Mouse (Mus musculus) hindbrain, embryonic 13.5 days (tissue): ENCODE measurements around the gene St3gal2. TPM values are rescaled to one million over a fixed set of nuclear protein-coding genes. Genes with fewer than 3 reads are reported as not detected.
A peak's percentile ranks its signal among the peaks of the same experiment; 100 is the strongest.
"Not testable (repeated sequence)": the region's sequence is repeated elsewhere in the genome, so short reads cannot be mapped to it uniquely, and the experiment has no call there.

Source experiments
- ATAC-seq: fragments of 200-750 bp; cut with Nextera tagmentation; 2 replicates; pipeline ENCODE4 v1.8.0; 2017; ENCODE audit warnings: moderate TSS enrichment; ENCODE audit not compliant: low FRiP score
- H3K27ac ChIP-seq: fragments of 300-500 bp; sonication (generic); 2 replicates; pipeline ENCODE4 v1.5.1; 2015; ENCODE audit warnings: inconsistent platforms, mild to moderate bottlenecking, moderate library complexity
- H3K27me3 ChIP-seq: fragments of 300-500 bp; sonication (generic); 2 replicates; pipeline ENCODE4 v1.6.1; 2015; ENCODE audit warnings: mild to moderate bottlenecking, inconsistent platforms
- H3K36me3 ChIP-seq: fragments of 300-500 bp; sonication (generic); 2 replicates; pipeline ENCODE4 v1.6.1; 2015; ENCODE audit warnings: mild to moderate bottlenecking, inconsistent platforms
- H3K4me1 ChIP-seq: fragments of 300-500 bp; sonication (generic); replicated peaks from 2 replicates; pipeline ENCODE4 v1.6.1; 2015; ENCODE audit warnings: inconsistent platforms
- H3K4me2 ChIP-seq: fragments of 300-500 bp; sonication (generic); 2 replicates; pipeline ENCODE4 v1.6.1; 2015; ENCODE audit warnings: inconsistent platforms, mild to moderate bottlenecking, moderate library complexity
- H3K4me3 ChIP-seq: fragments of 300-500 bp; sonication (generic); 2 replicates; pipeline ENCODE4 v1.5.1; 2015; ENCODE audit warnings: mild to moderate bottlenecking, inconsistent platforms
- H3K9ac ChIP-seq: fragments of 300-500 bp; sonication (generic); 2 replicates; pipeline ENCODE4 v1.6.1; 2015; ENCODE audit warnings: mild to moderate bottlenecking, inconsistent platforms
- H3K9me3 ChIP-seq: fragments of 300-500 bp; sonication (generic); 2 replicates; pipeline ENCODE4 v1.6.1; 2016; ENCODE audit warnings: inconsistent platforms
- WGBS: fragments of 180-500 bp; shearing (Covaris S2); methylation state at CpG from one replicate; pipeline ENCODE4 v1.1.7; 2015; 5-methylcytosine and 5-hydroxymethylcytosine counted together
- polyA plus RNA-seq: library from polyadenylated mRNA; unstranded; fragments of >200 nt; fragmentation: Nextera tagmentation; extraction: Ambion mirVana; gene quantifications from 2 replicates; pipeline ENCODE4 v1.2.1, GENCODE M21; 2015

The St3gal2 gene
- polyA plus RNA-seq, 1 experiment from 2014 or later = 21.0 TPM

GRCm38 (mm10) chr8:110918460-110918859 lies 1.3 kb upstream of the St3gal2 start:
- Histone ChIP-seq H3K9me3 (no peaks in the 10 kb centered on the region), H3K36me3 (no peaks in the 10 kb centered on the region), H3K4me2 (no peak overlapping the region), H3K9ac (no peak overlapping the region), H3K4me3 (no peak overlapping the region), H3K4me1 (peaks cover 31% of the 10 kb centered on the region), H3K27me3 (no peaks in the 10 kb centered on the region), H3K27ac (no peak overlapping the region)
- no peak for ATAC-seq
- 59% methylated on average over 8 of the region's 8 CpGs for WGBS

GRCm38 (mm10) chr8:110920032-110920772 lies 480 bp downstream of the St3gal2 start:
- peak; percentile 59 for ATAC-seq

GRCm38 (mm10) chr8:110920773-110921277 lies 1.1 kb downstream of the St3gal2 start:
- Histone ChIP-seq H3K4me2 (peak overlapping the region; percentile 95), H3K9me3 (no peaks in the 10 kb centered on the region), H3K4me1 (peaks cover 31% of the 10 kb centered on the region), H3K4me3 (peak overlapping the region; percentile 82), H3K9ac (peak overlapping the region; percentile 94), H3K27ac (0 out of 2 replicates have a peak overlapping the region, but pooled peaks have one; percentile 41), H3K27me3 (no peaks in the 10 kb centered on the region), H3K36me3 (no peaks in the 10 kb centered on the region)
- ATAC-seq = no peak
- WGBS = 37% methylated on average over 3 of the region's 3 CpGs

More at GRCm38 (mm10) chr8:110920032-110920772, 480 bp downstream of the St3gal2 start:
- Histone ChIP-seq H3K4me1 (peaks cover 31% of the 10 kb centered on the region), H3K9ac (peak overlapping the region; percentile 94), H3K9me3 (no peaks in the 10 kb centered on the region), H3K36me3 (no peaks in the 10 kb centered on the region), H3K4me3 (peak overlapping the region; percentile 82), H3K27me3 (no peaks in the 10 kb centered on the region), H3K27ac (peak overlapping the region; percentile 86), H3K4me2 (peak overlapping the region; percentile 95)
- WGBS = 2% methylated on average over 25 of the region's 37 CpGs

GRCm38 (mm10) chr8:110921492-110922230 lies 1.9 kb downstream of the St3gal2 start:
- no peaks in the 10 kb centered on the region for H3K9me3 ChIP-seq
- ATAC-seq = no peak
- H3K27me3 ChIP-seq = no peaks in the 10 kb centered on the region
- H3K4me2 ChIP-seq = peak overlapping the region; percentile 95
- H3K9ac ChIP-seq = peak overlapping the region; percentile 94
- H3K27ac ChIP-seq = no peak overlapping the region
- WGBS = 33% methylated on average over 7 of the region's 7 CpGs
- peaks cover 34% of the 10 kb centered on the region for H3K4me1 ChIP-seq
- no peaks in the 10 kb centered on the region for H3K36me3 ChIP-seq
- H3K4me3 ChIP-seq = peak overlapping the region; percentile 82

GRCm38 (mm10) chr8:110925691-110926140 lies 6.0 kb downstream of the St3gal2 start:
- ATAC-seq = no peak
- Histone ChIP-seq H3K9me3 (no peaks in the 10 kb centered on the region), H3K36me3 (0 out of 2 replicates have a peak, but pooled peaks cover 2% of the 10 kb centered on the region), H3K4me3 (no peak overlapping the region), H3K9ac (no peak overlapping the region), H3K27ac (no peak overlapping the region), H3K4me1 (peaks cover 39% of the 10 kb centered on the region), H3K4me2 (no peak overlapping the region), H3K27me3 (no peaks in the 10 kb centered on the region)
- WGBS = 85% methylated on average over 8 of the region's 8 CpGs

- no peak overlapping the region for H3K9ac ChIP-seq
- H3K9me3 ChIP-seq = no peaks in the 10 kb centered on the region
- no peak overlapping the region for H3K27ac ChIP-seq
- H3K4me3 ChIP-seq = no peak overlapping the region
- no peaks in the 10 kb centered on the region for H3K27me3 ChIP-seq
- no peak overlapping the region for H3K4me2 ChIP-seq
- peaks cover 36% of the 10 kb centered on the region for H3K4me1 ChIP-seq
- ATAC-seq = no peak
- 63% methylated on average over 5 of the region's 5 CpGs for WGBS
- H3K36me3 ChIP-seq = peaks cover 9% of the 10 kb centered on the region; the same call in 1 of the 2 replicates
These were observed 7.0 kb downstream of the St3gal2 start for GRCm38 (mm10) chr8:110926690-110927089.

GRCm38 (mm10) chr8:110928435-110928834 lies 8.7 kb downstream of the St3gal2 start:
- no peaks in the 10 kb centered on the region for H3K9me3 ChIP-seq
- no peak for ATAC-seq
- no peak overlapping the region for H3K9ac ChIP-seq
- H3K4me1 ChIP-seq = peaks cover 30% of the 10 kb centered on the region
- H3K27ac ChIP-seq = no peak overlapping the region
- peaks cover 9% of the 10 kb centered on the region; the same call in 1 of the 2 replicates for H3K36me3 ChIP-seq
- no peaks in the 10 kb centered on the region for H3K27me3 ChIP-seq
- WGBS = 84% methylated on average over 7 of the region's 7 CpGs
- H3K4me2 ChIP-seq = no peak overlapping the region
- H3K4me3 ChIP-seq = no peak overlapping the region

- H3K9me3 ChIP-seq = no peaks in the 10 kb centered on the region
- ATAC-seq = no peak
- peaks cover 30% of the 10 kb centered on the region for H3K4me1 ChIP-seq
- no peak overlapping the region for H3K4me3 ChIP-seq
- peaks cover 9% of the 10 kb centered on the region; the same call in 1 of the 2 replicates for H3K36me3 ChIP-seq
- H3K27ac ChIP-seq = no peak overlapping the region
- no peak overlapping the region for H3K4me2 ChIP-seq
- 50% methylated on average over 5 of the region's 5 CpGs for WGBS
- H3K9ac ChIP-seq = no peak overlapping the region
- no peaks in the 10 kb centered on the region for H3K27me3 ChIP-seq
These were observed 9.3 kb downstream of the St3gal2 start for GRCm38 (mm10) chr8:110929066-110929465.

- not testable (repeated sequence) for H3K4me2 ChIP-seq, H3K36me3 ChIP-seq, H3K4me3 ChIP-seq, H3K9ac ChIP-seq, H3K9me3 ChIP-seq, H3K27ac ChIP-seq, ATAC-seq, H3K27me3 ChIP-seq
- peaks cover 30% of the 10 kb centered on the region for H3K4me1 ChIP-seq
- WGBS = over 99% methylated on average over 8 of the region's 8 CpGs
These were observed 9.9 kb downstream of the St3gal2 start for GRCm38 (mm10) chr8:110929672-110930071.

GRCm38 (mm10) chr8:110931176-110931939 lies 11.6 kb downstream of the St3gal2 start:
- no peak overlapping the region for H3K27ac ChIP-seq
- H3K9me3 ChIP-seq = no peaks in the 10 kb centered on the region
- H3K4me2 ChIP-seq = no peak overlapping the region
- whole genome bisulfite sequencing = 76% methylated on average over 12 of the region's 12 CpGs
- peaks cover 9% of the 10 kb centered on the region; the same call in 1 of the 2 replicates for H3K36me3 ChIP-seq
- no peak overlapping the region for H3K4me3 ChIP-seq
- no peak overlapping the region for H3K9ac ChIP-seq
- no peaks in the 10 kb centered on the region for H3K27me3 ChIP-seq
- no peak for ATAC-seq
- peaks cover 28% of the 10 kb centered on the region for H3K4me1 ChIP-seq

GRCm38 (mm10) chr8:110932444-110932843 lies 12.7 kb downstream of the St3gal2 start:
- Histone ChIP-seq H3K4me2 (no peak overlapping the region), H3K4me1 (peaks cover 21% of the 10 kb centered on the region), H3K36me3 (peaks cover 11% of the 10 kb centered on the region), H3K9me3 (no peaks in the 10 kb centered on the region), H3K27ac (no peak overlapping the region), H3K27me3 (no peaks in the 10 kb centered on the region), H3K9ac (no peak overlapping the region), H3K4me3 (no peak overlapping the region)
- ATAC-seq = no peak
- WGBS = 85% methylated on average over 3 of the region's 3 CpGs

- Histone ChIP-seq H3K36me3 (peaks cover 12% of the 10 kb centered on the region), H3K9ac (no peak overlapping the region), H3K4me1 (peaks cover 19% of the 10 kb centered on the region), H3K4me2 (no peak overlapping the region), H3K9me3 (no peaks in the 10 kb centered on the region), H3K27ac (no peak overlapping the region), H3K4me3 (no peak overlapping the region), H3K27me3 (no peaks in the 10 kb centered on the region)
- WGBS = 93% methylated on average over 2 of the region's 2 CpGs
- ATAC-seq = no peak
These were observed 13.6 kb downstream of the St3gal2 start for GRCm38 (mm10) chr8:110933272-110933671.
